Mouse (Mus musculus) embryonic facial prominence, embryonic 14.5 days (tissue): ENCODE measurements around the gene Vmn1r159. TPM values are rescaled to one million over a fixed set of nuclear protein-coding genes. Genes with fewer than 3 reads are reported as not detected.
"Not testable (repeated sequence)": the region's sequence is repeated elsewhere in the genome, so short reads cannot be mapped to it uniquely, and the experiment has no call there.

Experiments
- ATAC-seq: fragments of 200-750 bp; cut with Nextera tagmentation; 2 replicates; pipeline ENCODE4 v1.8.0; 2017; ENCODE audit warnings: low read depth, moderate number of reproducible peaks, moderate TSS enrichment
- DNase-seq: peaks from one replicate; pipeline ENCODE4 v3.0.0-alpha.2; 2015; ENCODE audit warnings: low spot score
- H3K27ac ChIP-seq: fragments of 300-500 bp; sonication (generic); replicated peaks from 2 replicates; pipeline ENCODE4 v1.5.1; 2014; ENCODE audit warnings: low read depth, mild to moderate bottlenecking, low read length, moderate library complexity
- H3K27me3 ChIP-seq: fragments of 300-500 bp; sonication (generic); replicated peaks from 2 replicates; pipeline ENCODE4 v1.6.1; 2014; ENCODE audit warnings: low read length; ENCODE audit not compliant: control insufficient read depth, insufficient read depth
- H3K36me3 ChIP-seq: fragments of 300-500 bp; sonication (generic); 2 replicates; pipeline ENCODE4 v1.6.1; 2014; ENCODE audit warnings: low read length, mixed read lengths; ENCODE audit not compliant: control insufficient read depth, insufficient read depth
- H3K4me1 ChIP-seq: fragments of 300-500 bp; sonication (generic); 2 replicates; pipeline ENCODE4 v1.6.1; 2014; ENCODE audit warnings: antibody characterized with exemption, low read length; ENCODE audit not compliant: control insufficient read depth, insufficient read depth
- H3K4me2 ChIP-seq: fragments of 300-500 bp; sonication (generic); 2 replicates; pipeline ENCODE4 v1.6.1; 2014; ENCODE audit warnings: low read depth, mild to moderate bottlenecking, low read length, moderate library complexity, mixed read lengths
- H3K4me3 ChIP-seq: fragments of 300-500 bp; sonication (generic); 2 replicates; pipeline ENCODE4 v1.5.1; 2014; ENCODE audit warnings: low read depth, mild to moderate bottlenecking, low read length
- H3K9ac ChIP-seq: fragments of 300-500 bp; sonication (generic); 2 replicates; pipeline ENCODE4 v1.6.1; 2014; ENCODE audit warnings: low read depth, mild to moderate bottlenecking, low read length, moderate library complexity, mixed read lengths
- H3K9me3 ChIP-seq: fragments of 300-500 bp; sonication (generic); 2 replicates; pipeline ENCODE4 v1.6.1; 2016; ENCODE audit warnings: low read length; ENCODE audit not compliant: control insufficient read depth
- WGBS: fragments of 180-500 bp; shearing (Covaris S2); extraction: QIAGEN DNeasy Blood & Tissue Kit; methylation state at CpG from one replicate; pipeline ENCODE4 v1.1.7; 2014; 5-methylcytosine and 5-hydroxymethylcytosine counted together
- polyA plus RNA-seq: library from polyadenylated mRNA; unstranded; fragments of >200 nt; fragmentation: Nextera tagmentation; extraction: Ambion mirVana; gene quantifications from 2 replicates; pipeline ENCODE4 v1.2.1, GENCODE M21; 2014

Vmn1r159 gene
- polyA plus RNA-seq: not detected in 2 replicates

DNA sequence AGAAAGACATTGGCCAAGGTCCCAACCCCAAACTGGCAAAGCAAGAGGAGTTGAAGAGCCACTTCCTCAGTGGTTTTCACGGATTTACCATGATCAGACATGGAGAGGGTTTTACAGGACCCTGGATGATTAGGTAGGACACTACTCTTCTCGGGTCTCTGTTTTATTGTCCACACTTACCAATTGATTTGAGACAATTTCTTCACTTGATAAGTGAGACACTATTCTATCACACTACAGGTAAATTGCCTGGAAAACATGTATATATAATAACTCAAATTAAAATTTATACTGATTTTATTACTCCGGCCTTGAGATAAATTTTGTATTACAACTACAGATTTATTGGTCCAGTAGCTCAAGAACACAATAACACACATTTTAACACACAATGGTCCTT is at the start of gene Vmn1r159:
Gene Vmn1r159 (minus strand): TSS at position 101 of the 400 bp plus-strand sequence.
- H3K4me3 ChIP-seq, H3K36me3 ChIP-seq, DNase-seq, ATAC-seq, H3K4me1 ChIP-seq, H3K9ac ChIP-seq, H3K27ac ChIP-seq, H3K4me2 ChIP-seq, H3K27me3 ChIP-seq, H3K9me3 ChIP-seq: not testable (repeated sequence)
- WGBS: 61% methylated on average over 2 of the region's 3 CpGs

- DNase-seq, H3K27ac ChIP-seq, H3K4me2 ChIP-seq, H3K9me3 ChIP-seq, H3K4me3 ChIP-seq, H3K27me3 ChIP-seq, H3K9ac ChIP-seq, H3K4me1 ChIP-seq, ATAC-seq, H3K36me3 ChIP-seq: not testable (repeated sequence)
- WGBS: 42% methylated on average over 1 of the region's 3 CpGs
These were observed 27.5 kb upstream of the Vmn1r159 start, which contains the start of gene Vmn1r160 for GRCm38 (mm10) chr7:22870924-22871323. Gene Vmn1r160 (plus strand): TSS chr7:22871224.

Other genes with a start within 250 kb of the Vmn1r159 start
- not detected in 2 replicates for gene Vmn1r155, start 185.6 kb downstream of the Vmn1r159 start, polyA plus RNA-seq
- gene Gm8693, start 151.3 kb downstream of the Vmn1r159 start, polyA plus RNA-seq: not detected in 2 replicates
- not detected in 2 replicates for gene Gm4567, start 123.9 kb downstream of the Vmn1r159 start, polyA plus RNA-seq
- not detected in 2 replicates for gene Vmn1r157, start 81.9 kb downstream of the Vmn1r159 start, polyA plus RNA-seq
- gene Vmn1r158, start 52.8 kb downstream of the Vmn1r159 start, polyA plus RNA-seq: not detected in 2 replicates
- gene Vmn1r160, start 27.6 kb upstream of the Vmn1r159 start, polyA plus RNA-seq: not detected in 2 replicates
- not detected in 2 replicates for gene Gm4214, start 141.1 kb upstream of the Vmn1r159 start, polyA plus RNA-seq
- not detected in 2 replicates for gene Gm4216, start 176.3 kb upstream of the Vmn1r159 start, polyA plus RNA-seq
- gene Vmn1r163, start 211.9 kb upstream of the Vmn1r159 start, polyA plus RNA-seq: not detected in 2 replicates
- gene Gm8720, start 223.9 kb upstream of the Vmn1r159 start, polyA plus RNA-seq: not detected in 2 replicates